Mouse (Mus musculus) thymus, adult 2 months (tissue): ENCODE results near the gene Vps37d. TPM values are rescaled to one million over a fixed set of nuclear protein-coding genes. Genes with fewer than 3 reads are reported as not detected.
A peak's percentile ranks its signal among the peaks of the same experiment; 100 is the strongest.

ENCODE experiments used
- DNase-seq: peaks from one replicate; pipeline ENCODE4 v3.0.0; 2021
- H3K27ac ChIP-seq: fragments of 200-500 bp; 2 replicates; pipeline ENCODE4 v1.5.1; 2012; ENCODE audit warnings: low read length, control low read depth; ENCODE audit not compliant: control insufficient read depth, insufficient read depth
- H3K27me3 ChIP-seq: fragments of 200-500 bp; 2 replicates; pipeline ENCODE4 v1.6.1; 2012; ENCODE audit warnings: mild to moderate bottlenecking, low read length, moderate library complexity, mixed read lengths; ENCODE audit not compliant: control insufficient read depth, insufficient read depth
- H3K36me3 ChIP-seq: fragments of 200-500 bp; 2 replicates; pipeline ENCODE4 v1.6.1; 2012; ENCODE audit warnings: mild to moderate bottlenecking, low read length, moderate library complexity; ENCODE audit not compliant: control insufficient read depth, insufficient read depth
- H3K4me1 ChIP-seq: fragments of 200-500 bp; replicated peaks from 2 replicates; pipeline ENCODE4 v1.6.1; 2012; ENCODE audit warnings: low read length; ENCODE audit not compliant: control insufficient read depth, insufficient read depth
- H3K4me3 ChIP-seq: fragments of 200-500 bp; 2 replicates; pipeline ENCODE4 v1.5.1; 2012; ENCODE audit warnings: mild to moderate bottlenecking, low read length, control low read depth, moderate library complexity; ENCODE audit not compliant: control insufficient read depth, insufficient read depth
- CTCF ChIP-seq: fragments of 200-500 bp; IDR thresholded peaks from 2 replicates; pipeline ENCODE4 v1.5.1; 2012; ENCODE audit warnings: mild to moderate bottlenecking, control low read depth, low read length, moderate library complexity, borderline replicate concordance; ENCODE audit not compliant: control insufficient read depth, poor library complexity, insufficient read depth; ENCODE audit errors: extremely low read depth
- POLR2A ChIP-seq: fragments of 200-500 bp; IDR thresholded peaks from 2 replicates; pipeline ENCODE4 v1.6.1; 2012; ENCODE audit warnings: mild to moderate bottlenecking, low read length, control low read depth, moderate library complexity; ENCODE audit not compliant: control insufficient read depth, poor library complexity, insufficient read depth; ENCODE audit errors: extremely low read depth
- WGBS: fragments of 180-500 bp; shearing (Covaris S2); methylation state at CpG from one replicate; pipeline ENCODE4 v1.1.7; 2018; 5-methylcytosine and 5-hydroxymethylcytosine counted together
- polyA plus RNA-seq: library from polyadenylated mRNA; depleted of rRNA; stranded (reverse); fragments of >200 nt; gene quantifications from 2 replicates; pipeline ENCODE4 v1.2.3, GENCODE M21; 2012; rRNA removed

The Vps37d gene
- polyA plus RNA-seq: 1.8 and 2.3 TPM in 2 replicates

DNA sequence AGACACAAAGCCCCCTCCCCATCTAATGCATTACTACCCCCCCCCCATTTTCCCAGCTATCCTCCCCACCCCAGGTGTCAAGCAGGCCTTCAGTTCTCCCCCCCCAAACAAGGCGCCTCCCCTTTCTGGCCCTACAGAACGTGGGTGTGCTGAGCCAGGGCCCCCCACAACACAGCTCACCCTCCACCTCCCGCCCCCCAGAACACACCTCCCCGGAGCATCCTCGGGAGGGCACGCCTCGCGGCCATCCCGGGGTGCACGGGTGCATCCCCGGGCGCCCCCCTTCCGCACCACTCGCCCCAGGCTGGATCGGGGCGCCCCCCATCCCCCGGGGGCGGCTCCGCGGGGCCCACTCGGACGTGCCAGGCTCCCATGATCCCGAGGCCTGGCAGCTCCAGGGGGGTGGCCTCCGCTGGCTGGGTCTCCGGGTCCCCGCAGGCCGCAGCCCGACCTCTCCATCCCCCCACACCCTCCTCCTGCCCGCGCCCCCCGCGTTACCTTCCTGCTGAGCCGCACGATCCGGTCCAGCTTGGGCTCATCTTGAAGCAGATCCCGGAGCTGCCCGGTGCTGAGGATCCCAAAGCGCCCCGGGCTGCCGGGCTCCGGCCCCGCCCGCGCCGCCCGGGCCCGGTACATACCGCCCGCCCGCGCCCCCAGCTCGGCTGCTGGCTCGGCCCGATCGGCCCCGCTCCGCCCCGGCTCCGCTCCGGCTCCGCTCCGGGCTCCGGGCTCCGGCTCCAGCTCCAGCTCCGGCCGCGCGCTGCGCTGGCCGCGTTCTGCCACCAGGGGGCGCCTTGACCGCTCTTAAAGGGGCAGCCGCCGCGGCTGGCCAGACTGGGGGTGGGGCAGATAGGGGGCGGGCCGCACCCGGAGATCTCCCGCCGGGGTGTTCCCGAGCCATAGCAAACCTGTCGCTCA is at the start of gene Vps37d:
TSS of gene Vps37d (minus strand) at position 703 of the 918 bp plus-strand sequence.
- 2% methylated on average over 79 of the region's 83 CpGs for WGBS

GRCm38 (mm10) chr5:135127669-135128068 is 49.6 kb upstream of the Vps37d start:
- DNase-seq: no peak
- no peaks in the 10 kb centered on the region; the same call in 1 of the 2 replicates for H3K27me3 ChIP-seq
- no peak for TF ChIP-seq CTCF
- no peak for TF ChIP-seq POLR2A
- H3K4me3 ChIP-seq: no peak overlapping the region
- 23% methylated on average over 6 of the region's 6 CpGs for WGBS
- H3K4me1 ChIP-seq: no peaks in the 10 kb centered on the region
- H3K27ac ChIP-seq: no peak overlapping the region
- H3K36me3 ChIP-seq: no peaks in the 10 kb centered on the region

More for the DNA sequence above, at the start of gene Vps37d:
- Histone ChIP-seq H3K36me3 (no peaks in the 10 kb centered on the region), H3K4me1 (peaks cover 8% of the 10 kb centered on the region), H3K27ac (no peak within 1 kb of the TSS), H3K27me3 (no peaks in the 10 kb centered on the region; the same call in 1 of the 2 replicates), H3K4me3 (peak within 1 kb of the TSS; percentile 45)
- TF ChIP-seq CTCF: peak; percentile 93
- no peak for TF ChIP-seq POLR2A
- DNase-seq: peak; percentile 88

- Histone ChIP-seq H3K4me1 (no peaks in the 10 kb centered on the region; the same call in 1 of the 2 replicates), H3K36me3 (no peaks in the 10 kb centered on the region), H3K27me3 (no peaks in the 10 kb centered on the region; the same call in 1 of the 2 replicates), H3K4me3 (no peak overlapping the region), H3K27ac (no peak overlapping the region)
- WGBS: 86% methylated on average over 6 of the region's 6 CpGs
- DNase-seq: no peak
- TF ChIP-seq POLR2A (no peak), CTCF (no peak)
Measured at GRCm38 (mm10) chr5:135126121-135126520, 48.1 kb upstream of the Vps37d start.

DNA sequence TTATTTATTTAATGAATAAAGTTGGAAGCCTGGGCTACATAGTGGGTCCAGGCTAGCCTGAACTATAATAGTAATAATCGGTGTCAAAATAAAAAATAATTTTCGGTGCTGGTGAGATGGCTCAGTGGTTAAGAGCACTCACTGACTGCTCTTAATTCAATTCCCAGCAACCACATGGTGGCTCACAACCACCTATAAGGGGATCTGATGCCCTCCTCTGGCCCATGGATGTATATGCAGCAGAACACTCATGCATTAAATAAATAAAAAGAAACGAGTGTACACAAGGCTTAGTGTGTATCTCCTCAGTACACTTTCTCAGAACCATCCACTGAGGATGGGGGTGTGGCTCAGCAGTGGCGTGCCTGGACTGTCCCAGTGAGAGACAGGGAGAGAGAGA is 42.7 kb upstream of the Vps37d start:
- H3K27me3 ChIP-seq: no peaks in the 10 kb centered on the region; the same call in 1 of the 2 replicates
- H3K4me3 ChIP-seq: no peak overlapping the region
- TF ChIP-seq CTCF: no peak
- no peak for TF ChIP-seq POLR2A
- no peaks in the 10 kb centered on the region for H3K36me3 ChIP-seq
- no peak overlapping the region for H3K27ac ChIP-seq
- WGBS: 56% methylated on average over 4 of the region's 4 CpGs
- H3K4me1 ChIP-seq: no peaks in the 10 kb centered on the region; the same call in 1 of the 2 replicates
- no peak for DNase-seq

GRCm38 (mm10) chr5:135118589-135119081 is 40.6 kb upstream of the Vps37d start:
- no peak overlapping the region for H3K4me3 ChIP-seq

DNA sequence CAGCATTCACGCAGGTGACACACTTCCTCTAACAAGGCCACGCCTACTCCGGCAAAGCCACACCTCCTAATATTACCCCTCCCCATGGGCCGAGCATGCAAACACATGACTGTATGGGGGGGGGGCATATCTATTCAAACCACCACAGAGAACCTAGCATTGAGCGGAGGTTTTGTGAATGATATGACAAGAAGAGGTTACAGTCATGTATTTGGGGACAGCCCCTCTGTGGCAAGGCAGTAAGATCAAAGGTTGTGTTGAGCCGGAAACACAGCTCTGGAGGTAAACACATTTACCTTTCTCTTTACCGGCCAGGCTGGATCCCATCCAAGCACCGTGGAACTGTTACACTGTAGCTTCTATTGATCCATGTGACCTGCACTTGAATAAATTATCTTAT is 37.2 kb upstream of the Vps37d start:
- Histone ChIP-seq H3K27me3 (no peaks in the 10 kb centered on the region; the same call in 1 of the 2 replicates), H3K27ac (no peak overlapping the region), H3K4me1 (no peaks in the 10 kb centered on the region), H3K4me3 (no peak overlapping the region), H3K36me3 (no peaks in the 10 kb centered on the region)
- 63% methylated on average over 8 of the region's 8 CpGs for WGBS
- DNase-seq: no peak
- TF ChIP-seq POLR2A (no peak), CTCF (no peak)

More at GRCm38 (mm10) chr5:135118589-135119081, 40.6 kb upstream of the Vps37d start:
- Histone ChIP-seq H3K36me3 (no peaks in the 10 kb centered on the region), H3K27me3 (no peaks in the 10 kb centered on the region; the same call in 1 of the 2 replicates), H3K27ac (no peak overlapping the region), H3K4me1 (no peaks in the 10 kb centered on the region; the same call in 1 of the 2 replicates)
- peak; percentile 83; the same call in 1 of the 2 replicates for TF ChIP-seq CTCF
- no peak for TF ChIP-seq POLR2A
- WGBS: 16% methylated on average over 6 of the region's 6 CpGs
- peak; percentile 46 for DNase-seq
